Mouse (Mus musculus) megakaryocyte progenitor cell, adult 5-6 weeks (primary cell): ENCODE data around the gene Pkp4. TPM values are rescaled to one million over a fixed set of nuclear protein-coding genes. Genes with fewer than 3 reads are reported as not detected.
A peak's percentile ranks its signal among the peaks of the same experiment; 100 is the strongest.

Experiments
- ATAC-seq: replicated peaks from 2 replicates; pipeline ENCODE4 v1.8.0; 2016; ENCODE audit warnings: mild to moderate bottlenecking, moderate TSS enrichment, inconsistent platforms; ENCODE audit not compliant: poor library complexity
- total RNA-seq, 2 experiments: library from RNA; stranded (forward) in 1 of 2; stranded (reverse) in 1 of 2; fragments of 157-497, 149-512 nt in 1 of 2; fragments of 200-1000 nt in 1 of 2; gene quantifications; 2 replicates each; pipeline versions ENCODE4 v1.2.3 to v1.2.4; 2015 to 2017

Pkp4 gene
- total RNA-seq (2015) (12.6 and 22.2 TPM in 2 replicates), total RNA-seq (2017) (14.3 and 18.8 TPM in 2 replicates)

DNA sequence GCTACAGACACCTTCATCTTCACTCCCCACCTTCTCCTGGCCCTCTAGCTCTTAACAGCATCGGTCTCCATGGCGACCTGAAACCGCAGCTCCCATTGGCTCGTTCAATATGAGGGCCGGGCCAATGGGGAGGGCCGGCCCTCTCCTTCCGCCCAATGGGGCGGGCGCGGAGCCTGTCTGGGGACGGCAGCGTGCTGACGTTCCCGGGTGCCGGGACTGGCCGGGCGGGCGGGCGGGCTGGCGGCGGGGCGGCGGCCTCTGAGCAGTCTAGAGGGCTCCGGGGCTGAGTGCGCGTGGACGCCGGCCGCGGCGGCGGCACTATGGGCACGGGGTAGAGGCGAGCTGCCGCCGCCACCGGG, at the start of gene Pkp4, which contains the start of gene Ccdc148:
Pkp4 (plus strand) TSS at position 246 of the 359 bp plus-strand sequence.
Ccdc148 (minus strand) TSS at position 79 of the 359 bp plus-strand sequence.
- peak; percentile 97 for ATAC-seq

DNA sequence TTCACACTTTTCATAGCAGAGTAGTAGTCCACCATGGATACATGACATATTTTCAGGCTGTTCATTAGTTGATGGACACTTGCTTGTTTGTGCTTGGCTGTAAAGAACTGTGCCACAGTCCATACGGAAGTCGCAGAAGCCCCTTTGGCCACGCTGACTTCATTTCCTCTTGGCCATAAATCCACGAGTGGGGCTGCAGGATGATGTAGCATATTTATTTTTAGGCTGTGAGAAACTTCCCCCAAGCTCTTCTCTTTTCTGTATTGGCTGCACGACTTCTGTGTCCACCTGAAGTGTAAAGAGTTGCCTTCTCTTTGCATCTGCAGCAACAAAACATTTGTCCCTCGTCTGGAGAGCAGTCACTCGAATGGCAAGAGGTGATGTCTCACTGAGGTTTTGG, 31.6 kb upstream of the Pkp4 start:
- no peak; the same call in 1 of the 2 replicates for ATAC-seq

DNA sequence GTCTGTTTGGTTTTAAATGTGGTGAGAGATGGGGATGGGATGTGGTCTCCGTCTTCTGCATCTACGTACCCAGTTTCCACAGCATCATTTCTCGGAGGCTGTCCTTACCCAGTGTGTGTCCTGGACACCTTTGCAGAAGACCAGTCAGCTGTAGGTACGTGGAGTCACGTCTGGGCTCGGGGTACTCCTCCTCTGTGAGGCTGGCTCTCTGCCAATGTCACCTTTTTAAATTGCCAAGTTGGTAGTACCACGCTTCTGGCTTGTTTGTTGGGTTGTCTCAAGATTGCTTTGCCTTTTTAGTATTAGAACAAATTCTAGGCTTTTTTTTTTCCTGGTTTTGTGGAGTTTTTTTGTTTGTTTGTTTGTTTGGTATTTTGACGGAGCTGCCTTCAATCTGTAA, 30.8 kb upstream of the Pkp4 start:
- no peak for ATAC-seq

DNA sequence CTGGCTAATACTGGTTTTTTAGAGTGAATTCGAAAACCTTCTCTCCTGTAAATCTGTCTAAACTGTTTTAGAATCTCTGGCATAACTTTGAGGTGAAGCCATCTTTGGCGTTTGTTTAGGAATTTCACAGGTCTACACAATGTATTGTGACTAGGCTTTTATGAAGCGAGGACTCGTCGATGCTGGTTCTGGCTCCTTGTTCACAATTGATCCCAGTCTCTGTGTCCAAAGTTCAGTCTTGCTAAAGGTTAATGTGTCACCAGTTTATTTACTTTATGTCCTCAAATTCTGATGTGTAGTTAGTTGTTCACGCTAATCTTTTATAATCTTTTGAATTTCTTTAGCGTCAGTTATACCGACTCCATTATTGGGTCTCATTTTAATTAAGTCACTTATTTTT, 29.6 kb upstream of the Pkp4 start:
- ATAC-seq, result no peak

DNA sequence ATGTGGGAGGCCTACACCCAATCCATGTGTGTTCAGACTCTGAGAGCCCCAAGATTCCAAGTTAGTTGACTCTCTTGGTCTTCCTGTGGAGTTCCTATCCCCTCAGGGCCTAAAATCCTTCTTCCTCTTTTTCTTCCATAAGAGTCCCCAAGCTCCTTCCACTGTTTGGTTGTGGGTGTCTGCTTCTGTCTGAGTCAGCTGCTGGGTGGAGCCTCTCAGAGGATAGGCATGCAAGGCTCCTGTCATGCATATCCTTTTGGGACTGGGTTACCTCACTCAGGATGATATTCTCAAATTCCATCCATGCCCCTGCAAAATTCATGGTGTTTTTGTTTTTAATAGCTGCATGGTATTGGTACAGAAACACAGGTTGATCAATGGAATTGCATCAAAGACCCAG, 5.2 kb upstream of the Pkp4 start:
- ATAC-seq, result no peak

DNA sequence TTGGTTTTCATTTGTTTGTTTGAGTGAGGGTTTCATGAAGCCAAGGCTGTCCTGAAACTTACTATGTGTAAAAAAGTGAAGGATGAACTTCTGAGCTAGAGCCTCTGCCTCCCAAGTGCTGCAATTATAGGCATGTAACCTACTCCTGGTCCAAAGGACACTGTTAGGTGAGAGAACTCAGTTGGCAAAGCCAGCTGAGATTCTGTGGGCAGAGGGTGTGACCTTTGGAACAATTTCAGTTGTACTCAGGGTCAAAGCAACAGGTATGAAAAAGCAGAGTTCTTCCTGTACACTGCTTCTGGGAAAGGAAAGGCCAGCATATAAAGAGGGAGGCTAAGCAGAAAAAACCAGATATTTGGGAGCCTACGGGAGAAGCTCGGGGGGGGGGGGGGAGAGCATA, 2.5 kb upstream of the Pkp4 start:
- no peak for ATAC-seq

DNA sequence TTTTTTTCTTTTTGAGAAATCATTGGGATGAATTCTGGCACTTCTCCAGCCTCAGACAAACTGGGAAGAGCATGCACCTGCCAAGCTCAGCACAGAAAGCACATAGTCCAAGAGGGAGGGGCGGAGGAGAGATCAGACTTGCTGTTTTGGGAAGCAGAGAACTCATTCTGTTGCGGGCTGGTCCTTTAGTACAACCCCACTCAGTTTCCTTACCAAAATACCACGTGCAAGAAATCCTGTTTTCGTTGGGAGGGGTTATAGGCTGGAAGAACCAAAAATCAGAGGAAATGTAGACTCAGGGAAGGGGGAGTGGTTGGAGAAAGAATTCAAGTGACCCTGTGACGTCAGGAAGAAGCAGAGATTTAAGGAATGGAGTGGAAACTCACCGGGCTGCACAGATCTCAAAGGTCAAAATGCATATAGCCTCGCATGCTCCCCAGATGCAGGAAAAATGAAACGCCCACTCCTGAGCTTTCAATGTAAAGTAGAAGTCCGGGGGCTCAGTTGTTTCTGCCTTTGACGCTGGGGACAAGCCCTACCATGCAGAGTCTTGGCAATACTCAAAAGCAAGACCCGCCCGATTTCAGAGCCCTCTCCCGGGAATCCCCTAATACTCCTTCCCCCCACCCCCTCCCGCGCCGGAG, 567 bp upstream of the Pkp4 start:
- no peak; the same call in 1 of the 2 replicates for ATAC-seq

DNA sequence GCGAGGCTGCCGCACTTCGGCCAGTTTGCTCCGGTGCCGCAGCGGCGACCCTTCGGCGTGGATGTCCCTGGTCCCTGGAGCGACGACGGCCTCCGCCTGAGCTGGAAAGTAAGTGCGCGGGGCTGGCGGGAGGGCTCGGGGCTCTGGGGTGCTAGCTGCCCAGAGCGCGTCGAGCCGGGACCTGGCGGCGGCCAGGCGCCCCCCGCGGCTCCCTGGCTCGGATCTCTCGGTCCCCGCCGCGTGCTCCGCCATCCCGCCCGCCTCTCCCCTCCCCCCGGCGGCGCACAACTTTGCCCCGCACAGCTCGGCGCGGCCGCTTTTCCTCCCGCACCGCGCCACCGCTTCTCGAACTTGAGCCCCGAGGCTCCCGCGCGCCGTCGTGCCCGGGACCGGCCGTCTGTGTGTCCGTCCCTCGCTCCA, 381 bp downstream of the Pkp4 start:
- no peak for ATAC-seq

DNA sequence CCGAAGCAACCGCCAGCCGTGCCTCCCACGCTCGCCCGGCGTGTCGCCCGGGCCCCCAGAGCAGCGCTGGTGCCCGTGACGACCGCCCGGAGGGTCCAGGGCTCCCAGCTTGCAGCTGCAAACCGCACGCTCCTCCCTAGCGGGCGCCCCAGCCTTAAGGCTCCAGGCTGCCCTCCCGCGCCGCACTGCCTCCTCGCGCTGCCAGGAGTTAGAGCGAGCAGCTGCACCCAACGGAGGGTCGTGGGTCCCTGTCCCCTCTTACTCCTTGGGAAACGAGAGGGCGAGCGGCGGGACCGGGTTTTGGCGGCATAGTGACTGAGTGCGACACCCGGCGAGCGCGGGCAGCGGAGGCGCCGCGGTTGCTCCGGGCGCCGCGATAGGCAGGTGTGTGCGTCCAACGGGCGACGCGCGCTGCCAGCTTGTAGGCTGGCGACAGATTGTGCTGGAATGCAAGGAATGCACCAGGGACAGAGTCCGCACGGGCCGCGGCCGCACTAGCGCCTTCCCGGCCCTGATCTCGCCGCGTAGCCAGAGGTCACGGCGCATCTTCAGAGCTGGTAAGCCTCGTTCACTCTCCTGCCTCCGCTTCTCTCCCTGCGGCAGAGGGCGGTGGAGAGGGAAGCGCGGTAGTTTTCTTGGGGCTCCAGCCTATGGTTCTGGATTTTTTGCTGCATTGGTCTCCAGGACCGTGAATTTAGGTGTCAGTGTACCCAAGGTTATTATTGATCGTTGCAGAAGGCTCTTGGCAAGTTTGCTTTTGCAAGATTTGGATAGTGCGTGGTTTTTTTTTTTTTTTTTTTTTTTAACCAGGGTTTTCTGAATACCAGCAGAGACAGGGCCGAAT, 1.0 kb downstream of the Pkp4 start:
- peak; percentile 49 for ATAC-seq

DNA sequence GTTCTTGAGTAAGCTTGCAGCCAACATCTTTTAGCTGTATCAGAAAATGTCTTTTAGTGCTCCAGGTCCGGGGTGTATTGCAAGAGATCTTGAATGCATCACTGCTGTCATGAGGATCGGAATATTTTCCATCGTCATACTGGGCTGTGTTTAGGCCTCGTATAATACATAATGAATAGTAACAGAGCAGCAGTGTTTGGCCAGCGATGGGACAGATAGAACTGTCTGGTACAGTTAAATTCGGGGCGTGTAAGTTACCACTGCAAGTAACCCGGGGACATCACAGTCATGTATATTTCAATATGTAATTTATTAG, 1.6 kb downstream of the Pkp4 start:
- ATAC-seq, result no peak

DNA sequence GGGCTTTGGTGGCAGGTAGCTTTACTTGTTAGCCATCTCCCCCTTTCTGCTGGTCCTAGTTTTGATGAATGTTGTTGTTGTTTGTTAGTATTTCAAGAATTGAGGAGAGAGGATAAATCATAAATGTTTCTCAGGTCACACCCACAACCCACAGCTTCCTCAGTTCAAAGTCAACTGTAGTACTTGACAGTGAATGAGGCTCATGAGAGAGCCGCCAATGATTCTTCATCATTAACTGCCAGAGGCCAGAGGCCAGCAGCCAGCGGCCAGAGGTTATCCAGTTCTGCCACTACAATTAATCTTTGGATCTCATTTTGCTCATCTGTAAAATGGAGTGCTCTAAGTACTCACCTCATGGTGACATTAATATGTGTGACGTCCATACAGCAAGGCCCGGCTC, 6.3 kb downstream of the Pkp4 start:
- no peak for ATAC-seq

DNA sequence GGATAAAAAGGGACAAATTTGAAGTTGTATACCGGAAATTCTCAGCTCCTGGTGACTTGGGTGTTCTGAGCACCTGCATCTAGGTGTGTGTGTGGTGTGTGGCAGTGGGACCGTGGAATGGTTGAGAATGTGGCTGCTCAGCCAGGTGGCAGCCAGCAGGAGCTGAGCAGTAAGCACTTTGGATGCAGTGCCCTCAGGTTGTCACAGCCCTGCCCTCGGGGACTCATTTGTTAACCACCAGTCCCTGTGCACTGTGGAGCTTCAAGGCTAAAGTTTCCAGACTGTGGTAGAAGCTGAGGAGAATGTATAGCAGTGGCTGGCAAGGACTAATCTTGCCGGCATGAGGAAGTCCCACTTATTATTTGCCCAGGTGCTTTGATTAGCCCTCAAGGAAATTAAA, 7.2 kb downstream of the Pkp4 start:
- no peak for ATAC-seq

DNA sequence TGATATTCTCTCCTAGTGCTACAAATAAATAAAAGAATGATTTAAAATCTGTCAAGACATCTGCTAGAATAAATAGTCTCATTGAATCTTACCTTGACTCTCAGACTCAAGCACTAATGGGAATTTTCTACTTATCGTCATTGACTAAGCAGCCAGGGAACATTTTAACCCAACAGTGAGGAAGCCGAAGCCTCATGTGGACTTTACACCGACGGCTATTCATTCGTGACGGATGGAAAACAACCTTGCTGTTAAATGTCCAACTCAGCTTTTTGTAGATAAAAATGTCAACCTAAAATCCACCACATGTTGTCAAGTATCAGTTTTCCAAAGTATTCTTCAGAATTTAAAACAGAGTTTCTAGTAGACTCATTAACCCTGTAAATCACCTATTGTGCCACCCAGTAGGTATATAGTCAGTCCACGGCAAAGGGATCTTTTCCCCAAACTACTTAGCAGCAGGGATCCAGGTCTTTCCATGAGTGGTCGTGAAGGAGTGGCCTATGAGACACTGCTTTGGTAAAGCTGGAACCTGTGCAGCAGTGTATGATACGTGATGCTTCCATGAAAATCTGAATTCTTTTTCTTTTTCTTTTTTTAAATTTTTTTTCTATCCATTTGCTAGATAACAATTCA, 9.0 kb downstream of the Pkp4 start:
- ATAC-seq, result no peak

DNA sequence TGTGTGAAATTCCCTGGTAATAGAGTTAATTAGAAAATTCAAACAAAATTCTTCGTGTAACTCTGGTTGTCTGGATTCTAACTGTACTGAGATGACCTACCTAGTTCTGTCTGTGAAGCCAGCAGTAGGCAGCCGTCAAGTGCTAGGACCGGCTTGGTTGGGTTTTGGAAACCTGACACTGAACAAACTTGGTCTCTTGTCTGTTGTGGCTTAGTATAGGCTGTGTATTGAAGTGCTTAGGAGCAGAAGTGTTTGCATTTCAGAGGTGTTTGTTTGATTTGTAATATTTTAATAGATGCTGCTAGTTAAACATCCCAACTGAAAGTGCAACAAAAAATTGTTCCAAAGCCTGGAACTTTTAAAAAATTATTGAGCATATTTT, 9.5 kb downstream of the Pkp4 start:
- ATAC-seq, result no peak

DNA sequence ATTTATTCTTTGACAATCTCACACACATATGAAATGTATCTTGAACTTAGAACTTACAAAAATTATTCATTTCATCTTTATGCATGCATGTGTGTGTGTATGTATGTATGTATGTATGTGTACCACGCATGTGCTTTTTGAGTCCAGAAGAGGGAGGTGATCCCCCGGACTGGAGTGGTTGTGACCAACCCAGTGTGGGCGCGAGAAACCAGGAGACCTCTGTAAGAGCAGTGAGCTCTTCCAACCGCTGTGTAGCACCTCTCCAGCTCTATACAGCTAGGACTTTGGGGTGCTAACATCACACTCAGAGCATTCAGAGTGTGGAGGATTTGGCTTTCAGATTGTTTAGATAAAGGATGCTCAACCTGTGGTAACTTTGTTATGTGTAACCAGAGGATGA, 9.9 kb downstream of the Pkp4 start:
- no peak for ATAC-seq

DNA sequence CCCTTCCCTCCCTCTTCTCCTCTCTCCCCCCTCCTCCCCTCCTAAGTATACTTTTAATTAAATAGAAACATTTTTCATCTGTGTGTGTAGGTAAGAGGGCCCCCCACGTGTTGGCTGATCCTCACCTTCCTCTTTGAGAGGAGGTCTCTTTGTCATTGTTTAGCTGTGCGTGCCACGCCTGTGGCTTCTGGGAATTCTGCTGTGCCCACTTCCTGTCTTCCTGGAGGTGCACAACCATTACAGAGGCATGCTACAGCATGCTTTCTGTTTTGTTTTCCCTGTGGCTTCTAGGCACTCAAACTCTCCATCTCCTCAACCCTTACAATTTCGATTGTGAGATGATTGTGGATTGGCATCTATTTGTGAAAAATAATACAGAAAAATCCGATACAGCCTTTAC, 10.9 kb downstream of the Pkp4 start:
- ATAC-seq, result no peak

DNA sequence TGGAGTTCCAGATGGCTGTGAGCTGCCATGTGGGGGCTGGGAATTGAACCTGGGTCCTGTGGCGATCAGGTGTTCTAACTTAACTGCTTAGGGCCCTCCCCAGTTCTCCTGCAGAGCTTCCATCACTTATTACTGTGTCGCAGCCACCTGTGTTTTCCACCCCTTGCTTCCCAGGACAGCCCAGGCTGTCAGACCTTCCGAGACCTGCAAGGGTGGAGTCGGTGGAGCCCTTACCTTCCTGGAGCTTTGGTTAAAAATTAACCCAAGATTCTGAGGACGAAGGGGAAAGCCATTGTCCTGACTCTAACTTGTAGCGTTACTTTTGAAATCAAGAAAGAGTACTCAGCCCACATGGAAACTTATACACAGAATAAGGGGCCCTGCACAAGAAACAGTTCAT, 15.3 kb downstream of the Pkp4 start:
- ATAC-seq, result no peak

DNA sequence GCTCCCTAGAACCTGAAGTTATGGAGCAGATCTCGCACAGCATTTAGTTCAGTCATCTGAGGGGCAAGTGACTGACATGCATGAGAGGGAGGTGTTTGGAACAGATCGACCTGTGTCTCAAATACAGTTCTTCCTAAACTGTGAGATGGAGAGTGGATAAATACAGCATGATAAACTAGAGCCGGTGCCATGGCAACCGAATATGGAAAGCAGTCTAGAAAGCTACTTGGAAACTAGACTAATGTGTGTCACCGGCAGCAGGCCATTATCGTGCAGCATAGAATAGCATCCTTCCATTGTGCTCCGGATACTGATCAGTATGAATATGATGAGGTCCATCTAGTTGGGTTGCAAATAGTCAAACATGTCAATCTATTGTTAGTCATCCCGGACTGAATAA, 17.5 kb downstream of the Pkp4 start:
- no peak for ATAC-seq

DNA sequence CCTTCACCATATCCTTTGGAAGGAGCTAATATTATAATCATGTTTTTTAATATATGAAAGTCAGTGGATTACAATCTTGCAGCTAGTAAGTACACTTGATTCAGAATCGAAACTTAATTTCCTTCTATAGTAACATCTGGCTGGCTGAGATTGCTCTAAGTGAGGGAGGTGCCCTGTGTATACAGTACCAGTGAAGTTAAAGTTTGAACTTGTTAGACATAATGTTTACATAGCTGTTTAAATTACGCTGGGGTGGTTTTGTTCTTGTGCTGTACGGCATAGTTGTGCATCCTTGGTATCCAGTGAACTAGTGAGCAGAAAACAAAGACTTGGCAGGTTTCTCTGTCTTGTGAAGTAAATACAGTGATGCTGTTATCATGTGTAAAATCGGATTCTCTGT, 18.3 kb downstream of the Pkp4 start:
- no peak for ATAC-seq

DNA sequence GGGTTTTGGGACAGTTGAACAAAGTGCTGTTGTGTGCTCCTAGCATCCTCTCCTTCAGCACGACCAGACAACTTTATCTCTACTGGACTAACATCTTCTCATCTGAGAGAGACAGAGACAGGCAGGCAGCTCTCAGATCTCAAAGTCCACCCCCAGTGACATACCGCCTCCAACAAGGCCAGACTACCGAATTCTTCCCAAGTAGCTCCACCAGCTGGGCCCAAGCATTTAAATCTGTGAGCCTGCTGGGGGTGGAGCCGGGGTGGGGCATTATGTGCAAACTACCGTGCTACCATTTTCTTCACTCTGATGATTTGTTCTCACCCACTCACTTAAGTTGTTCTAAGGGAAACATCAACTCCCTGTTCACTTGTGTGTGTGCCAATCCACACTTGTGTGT, 18.8 kb downstream of the Pkp4 start:
- no peak for ATAC-seq

DNA sequence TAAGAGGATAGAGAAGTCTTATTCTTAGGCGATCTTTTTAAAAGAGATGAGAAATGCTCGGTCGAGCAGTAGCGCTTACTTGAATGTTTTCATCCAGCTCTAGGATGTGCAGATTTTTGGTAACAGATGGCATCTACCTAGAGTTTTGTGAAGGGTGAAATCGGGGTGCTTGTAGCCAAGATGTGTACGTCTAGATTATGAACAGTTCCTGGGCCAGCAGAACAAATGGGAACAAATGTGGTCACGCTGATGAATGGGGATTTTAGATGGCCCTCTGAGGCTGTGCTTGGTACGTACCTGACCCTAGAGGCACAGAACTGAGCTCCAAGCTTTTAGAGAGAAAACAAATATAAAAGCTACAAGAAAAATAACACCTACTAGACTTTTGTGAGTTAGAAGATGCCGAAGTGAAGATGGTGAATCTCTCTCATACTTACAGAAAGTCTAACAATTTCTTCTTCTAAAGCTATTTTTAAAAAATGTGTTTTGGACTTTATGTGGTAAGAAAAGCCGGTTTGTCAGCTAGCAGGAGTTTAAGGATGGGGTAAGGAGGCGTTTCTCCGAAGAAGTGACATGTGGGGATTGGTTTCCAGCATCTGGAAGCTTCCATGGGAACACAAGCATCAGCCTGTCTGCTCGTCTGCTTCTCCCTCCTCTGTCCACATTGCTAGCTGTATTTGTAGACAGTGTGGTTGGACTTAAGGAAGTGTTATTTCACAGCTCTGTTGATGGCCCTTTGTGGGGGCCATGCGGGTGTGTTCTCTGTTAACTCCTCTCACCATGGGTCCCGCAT, 20.9 kb downstream of the Pkp4 start:
- ATAC-seq, result no peak
